Comparison of ENCODE assay signal across 23 mouse cellular contexts in the genomic region with DNA sequence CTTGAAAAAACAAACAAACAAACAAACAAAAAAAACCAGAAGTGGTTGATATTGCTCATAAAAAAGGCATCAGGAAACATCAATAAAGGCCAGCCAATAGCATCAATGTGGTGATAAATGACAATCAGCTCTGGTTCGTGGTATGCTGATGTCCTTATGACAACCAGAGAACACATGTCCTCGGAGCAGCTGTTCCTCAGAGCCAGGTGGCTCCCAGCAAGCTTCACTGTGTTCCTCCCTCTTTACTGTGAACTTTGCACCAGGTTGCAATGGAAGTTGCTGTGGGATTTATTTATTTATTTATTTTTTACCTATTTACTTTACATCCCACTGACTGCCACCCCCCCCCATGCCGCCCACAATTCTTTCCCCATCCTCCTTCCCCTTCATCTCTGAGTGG. TPM values are rescaled to one million over a fixed set of nuclear protein-coding genes. Genes with fewer than 3 reads are reported as not detected.
DNase-seq lines count a peak whose midpoint lies in the region; ATAC-seq and TF ChIP-seq lines count a peak whose summit lies in the region.
"Had no signal": no experiment of that assay in that cellular context is flagged by ENCODE, and none has a peak within 500 bp of the region (broad histone marks: within the 10 kb centered on the region; RNA-seq: fewer than 3 reads in every experiment).

No protein-coding gene starts in this region.

- no peak overlapping the region for H3K4me3 ChIP-seq in heart, embryonic 10.5 days
- H3K4me3 ChIP-seq in CH12.LX (replicated peaks in 1 of 3; ENCODE audit: low read depth in 2 of 3, low read length in 2 of 3, poor library complexity in 1 of 3) = no peak overlapping the region
- no peak overlapping the region for H3K4me3 ChIP-seq in small intestine, adult 2 months (ENCODE audit: low read depth, low read length)
- H3K4me3 ChIP-seq in lung, postnatal 0 days (ENCODE audit: low read depth, low read length) = no peak overlapping the region
- H3K4me3 ChIP-seq: embryonic facial prominence, embryonic 13.5 days; embryonic facial prominence, embryonic 15.5 days; erythroblast, embryonic 14.5 days; forebrain, embryonic 10.5 days; forebrain, embryonic 12.5 days had no signal

- ATAC-seq in lung, postnatal 0 days = no peak
- ATAC-seq: forebrain, embryonic 14.5 days; forebrain, postnatal 0 days had no signal

- TF ChIP-seq POLR2A in CH12.LX (IDR thresholded peaks at IDR 0.05; ENCODE audit: low read depth, low read length) = no peak; the same call in 1 of the 2 replicates
- TF ChIP-seq POLR2A in small intestine, adult 2 months (IDR thresholded peaks at IDR 0.05; ENCODE audit: low read depth, low read length) = no peak

- DNase-seq in heart, embryonic 10.5 days (ENCODE audit: low spot score) = peak; percentile 4
- no peak for DNase-seq in heart, adult 9 months (ENCODE audit: low spot score in 2 of 2)
- DNase-seq in CH12.LX (ENCODE audit: extremely low read depth) = no peak
- no peak for DNase-seq in lung, postnatal 0 days (ENCODE audit: low spot score)
- DNase-seq: adrenal gland, adult 2 months; adrenal gland, postnatal 10 days; adrenal gland, postnatal 25 days; B cell, adult 2 months; cerebellum, adult 11 months; cerebellum, adult 18-20 months; cerebellum, adult 8-10 months; cerebellum, adult 9-11 months; cerebellum, postnatal 14 days; cerebellum, postnatal 36 days; embryo, embryonic 11 days; forebrain, postnatal 0 days had no signal

- peak overlapping the region; percentile 80 for H3K9ac ChIP-seq in CH12.LX (ENCODE audit: insufficient read depth, low read depth)
- H3K9ac ChIP-seq in lung, postnatal 0 days (replicated peaks; ENCODE audit: low read depth) = no peak overlapping the region
- H3K9ac ChIP-seq: embryonic facial prominence, embryonic 13.5 days; embryonic facial prominence, embryonic 15.5 days; forebrain, embryonic 12.5 days; forebrain, postnatal 0 days had no signal

- no peaks in the 10 kb centered on the region for H3K9me3 ChIP-seq in heart, embryonic 10.5 days
- H3K9me3 ChIP-seq in CH12.LX (replicated peaks; ENCODE audit: low read length) = no peaks in the 10 kb centered on the region
- H3K9me3 ChIP-seq in lung, postnatal 0 days (ENCODE audit: low read length) = no peaks in the 10 kb centered on the region
- H3K9me3 ChIP-seq: embryonic facial prominence, embryonic 13.5 days; embryonic facial prominence, embryonic 15.5 days; forebrain, embryonic 10.5 days; forebrain, embryonic 12.5 days had no signal

- no peaks in the 10 kb centered on the region for H3K36me3 ChIP-seq in heart, embryonic 10.5 days
- H3K36me3 ChIP-seq in CH12.LX (replicated peaks in 1 of 2; ENCODE audit: control insufficient read depth in 1 of 2, insufficient read depth in 1 of 2, low read length in 1 of 2) = no peaks in the 10 kb centered on the region
- no peaks in the 10 kb centered on the region for H3K36me3 ChIP-seq in small intestine, adult 2 months (ENCODE audit: control insufficient read depth, insufficient read depth, low read length)
- H3K36me3 ChIP-seq in lung, postnatal 0 days (ENCODE audit: insufficient read depth, low read length) = no peaks in the 10 kb centered on the region
- H3K36me3 ChIP-seq: embryonic facial prominence, embryonic 13.5 days; embryonic facial prominence, embryonic 15.5 days; forebrain, embryonic 10.5 days; forebrain, embryonic 12.5 days had no signal

- TF ChIP-seq RAD21 in CH12.LX (IDR thresholded peaks at IDR 0.05; ENCODE audit: low read depth, low read length) = no peak

- no peaks in the 10 kb centered on the region for H3K79me2 ChIP-seq in CH12.LX (replicated peaks; ENCODE audit: control insufficient read depth, extremely low read depth, insufficient read depth, poor library complexity, severe bottlenecking)

- no peak for TF ChIP-seq CTCF in CH12.LX (conservative IDR thresholded peaks at IDR 0.05 in 1 of 2, IDR thresholded peaks at IDR 0.05 in 1 of 2; ENCODE audit: low read depth in 2 of 2, low read length in 2 of 2)
- TF ChIP-seq CTCF in small intestine, adult 2 months (IDR thresholded peaks at IDR 0.05; ENCODE audit: extremely low read depth, insufficient read length, insufficient replicate concordance, low read depth, low read length) = no peak
- no peak for TF ChIP-seq CTCF in lung, postnatal 0 days (IDR thresholded peaks at IDR 0.05)

- TF ChIP-seq EP300 in CH12.LX (IDR thresholded peaks at IDR 0.05; ENCODE audit: low read length) = peak; percentile 41; the same call in 1 of the 2 replicates
- no peak for TF ChIP-seq EP300 in lung, postnatal 0 days (IDR thresholded peaks at IDR 0.05)

- dilution Hi-C loops in CH12.LX (cut with MboI; ENCODE audit: extremely low pct_ligation_motif_present, extremely low pct_unique_long_range_greater_than_20kb, low sequenced_read_pairs) = no loop called here

- H3K27me3 ChIP-seq in heart, embryonic 10.5 days (ENCODE audit: insufficient read depth, poor library complexity, severe bottlenecking) = no peaks in the 10 kb centered on the region
- no peaks in the 10 kb centered on the region for H3K27me3 ChIP-seq in CH12.LX (replicated peaks)
- H3K27me3 ChIP-seq in small intestine, adult 2 months (ENCODE audit: control insufficient read depth, insufficient read depth, low read length) = no peaks in the 10 kb centered on the region
- no peaks in the 10 kb centered on the region for H3K27me3 ChIP-seq in lung, postnatal 0 days (replicated peaks; ENCODE audit: insufficient read depth, low read length)
- H3K27me3 ChIP-seq: embryonic facial prominence, embryonic 13.5 days; embryonic facial prominence, embryonic 15.5 days; forebrain, embryonic 12.5 days had no signal

- in situ Hi-C loops in CH12.LX (cut with MboI; ENCODE audit: low pct_ligation_motif_present, low pct_unique_long_range_greater_than_20kb, low sequenced_read_pairs) = no loop called here

- 81% methylated on average over 3 of the region's 3 CpGs for WGBS in heart, embryonic 10.5 days
- WGBS in small intestine, adult 2 months = 52% methylated on average over 3 of the region's 3 CpGs
- WGBS in lung, postnatal 0 days = 94% methylated on average over 3 of the region's 3 CpGs

- peaks cover 18% of the 10 kb centered on the region for H3K4me1 ChIP-seq in heart, embryonic 10.5 days
- peaks cover 4 to 47% of the 10 kb centered on the region in 2 experiments for H3K4me1 ChIP-seq in CH12.LX (ENCODE audit: control insufficient read depth in 1 of 2, insufficient read depth in 2 of 2)
- peaks cover 22% of the 10 kb centered on the region; the same call in 1 of the 2 replicates for H3K4me1 ChIP-seq in small intestine, adult 2 months (ENCODE audit: control insufficient read depth, insufficient read depth, insufficient read length, low read length)
- no peaks in the 10 kb centered on the region for H3K4me1 ChIP-seq in lung, postnatal 0 days (ENCODE audit: insufficient read depth, low read depth, low read length)
- H3K4me1 ChIP-seq: embryonic facial prominence, embryonic 15.5 days; forebrain, embryonic 12.5 days had no signal

- H3K27ac ChIP-seq in heart, embryonic 10.5 days = no peak overlapping the region
- H3K27ac ChIP-seq in CH12.LX (ENCODE audit: insufficient read depth, low read depth) = peak overlapping the region; percentile 43; the same call in 1 of the 2 replicates
- H3K27ac ChIP-seq in small intestine, adult 2 months (ENCODE audit: insufficient read depth, low read depth, low read length) = 0 out of 2 replicates have a peak overlapping the region, but pooled peaks have one; percentile 88
- no peak overlapping the region for H3K27ac ChIP-seq in lung, postnatal 0 days (ENCODE audit: low read length)
- H3K27ac ChIP-seq: embryonic facial prominence, embryonic 13.5 days; embryonic facial prominence, embryonic 15.5 days; forebrain, embryonic 10.5 days; forebrain, embryonic 12.5 days had no signal

- peak overlapping the region; percentile 65 for H3K4me2 ChIP-seq in CH12.LX (ENCODE audit: insufficient read depth, low read depth, poor library complexity, severe bottlenecking)
- H3K4me2 ChIP-seq in lung, postnatal 0 days (replicated peaks; ENCODE audit: low read depth, low read length) = no peak overlapping the region
- H3K4me2 ChIP-seq: embryonic facial prominence, embryonic 13.5 days; embryonic facial prominence, embryonic 15.5 days; forebrain, embryonic 12.5 days had no signal

TF ChIP-seq in CH12.LX, 34 proteins besides CTCF, POLR2A, EP300 and RAD21:
- no peak for TF ChIP-seq BHLHE40 (IDR thresholded peaks at IDR 0.05; ENCODE audit: low read depth, low read length)
- TF ChIP-seq MYC (IDR thresholded peaks at IDR 0.05; ENCODE audit: low read depth, low read length) = 0 out of 2 replicates have a peak, but pooled peaks have one; percentile 35
- 0 out of 2 replicates have a peak, but pooled peaks have one; percentile 20 for TF ChIP-seq TBP (conservative IDR thresholded peaks at IDR 0.05; ENCODE audit: low read depth, low read length)
- TF ChIP-seq MAX (IDR thresholded peaks at IDR 0.05; ENCODE audit: low read length) = peak; percentile 49; the same call in 1 of the 2 replicates
- no peak for TF ChIP-seq SIN3A (IDR thresholded peaks at IDR 0.05; ENCODE audit: low read length)
- TF ChIP-seq UBTF (IDR thresholded peaks at IDR 0.05; ENCODE audit: low read depth, low read length) = no peak
- 0 out of 2 replicates have a peak, but pooled peaks have one; percentile 11 for TF ChIP-seq IRF4 (IDR thresholded peaks at IDR 0.05; ENCODE audit: low read depth, low read length)
- TF ChIP-seq ETS1 (conservative IDR thresholded peaks at IDR 0.05; ENCODE audit: low read depth, low read length) = peak; percentile 34; the same call in 1 of the 2 replicates
- peak; percentile 38; the same call in 1 of the 2 replicates for TF ChIP-seq TCF12 (IDR thresholded peaks at IDR 0.05; ENCODE audit: low read depth, low read length)

RNA-seq across cellular contexts. Expression of a gene that starts 17.9 kb away (rescaled TPM):
- 49.6 and 55.2 TPM in 2 replicates for polyA plus RNA-seq in heart, embryonic 10.5 days (2016; fragmentation: Nextera tagmentation; extraction: Ambion mirVana)
- total RNA-seq in CH12.LX (2012; rRNA removed) (149 and 174 TPM in 2 replicates), CH12.LX (2014; rRNA removed) (65.1 and 71.8 TPM in 2 replicates)
- polyA plus RNA-seq in CH12.LX (2012; ENCODE audit: insufficient read length, low read depth) = 133 and 137 TPM in 2 replicates
- 6.5 and 21.6 TPM in 2 replicates for polyA plus RNA-seq in small intestine, adult 2 months (2012; rRNA removed)
- 38.3 and 42.5 TPM in 2 replicates for polyA plus RNA-seq in lung, postnatal 0 days (2015; fragmentation: Nextera tagmentation; extraction: Ambion mirVana)

Comparison
In these comparisons a context has a peak if more than half of its experiments do, and no peak if none do; other contexts are left out.
1. H3K27ac ChIP-seq: peak in CH12.LX (single experiment) and small intestine, adult 2 months (single experiment); none in heart, embryonic 10.5 days (single experiment) and lung, postnatal 0 days (single experiment).